In genomic region chr15:67545745-67546144, GRCm38 (mm10) we compare ENCODE assay signal across 27 mouse cellular contexts.
"Had no signal": no experiment of that assay in that cellular context is flagged by ENCODE, and none has a peak within 500 bp of the region (broad histone marks: within the 10 kb centered on the region; RNA-seq: fewer than 3 reads in every experiment).

No protein-coding gene starts in this region.

- H3K4me1 ChIP-seq: heart, embryonic 13.5 days; heart, embryonic 15.5 days; hindbrain, embryonic 13.5 days; hindbrain, embryonic 15.5 days; liver, embryonic 13.5 days had no signal

- H3K4me3 ChIP-seq: heart, adult 2 months; heart, embryonic 13.5 days; heart, embryonic 15.5 days; hindbrain, embryonic 13.5 days; hindbrain, embryonic 15.5 days; kidney, embryonic 15.5 days; left cerebral cortex, adult 2 months; limb, embryonic 10.5 days; limb, embryonic 12.5 days; liver, embryonic 13.5 days had no signal

- H3K27me3 ChIP-seq: heart, embryonic 13.5 days; heart, embryonic 15.5 days; hindbrain, embryonic 13.5 days; hindbrain, embryonic 15.5 days; kidney, embryonic 15.5 days; limb, embryonic 12.5 days; liver, embryonic 13.5 days had no signal

- H3K4me2 ChIP-seq: heart, embryonic 11.5 days; heart, embryonic 13.5 days; heart, embryonic 15.5 days; hindbrain, embryonic 13.5 days; hindbrain, embryonic 15.5 days; kidney, embryonic 15.5 days; limb, embryonic 12.5 days; liver, embryonic 11.5 days; liver, embryonic 13.5 days had no signal

- H3K9ac ChIP-seq: heart, embryonic 13.5 days; heart, embryonic 15.5 days; hindbrain, embryonic 13.5 days; hindbrain, embryonic 15.5 days; kidney, embryonic 15.5 days; limb, embryonic 12.5 days; liver, embryonic 13.5 days had no signal

- H3K9me3 ChIP-seq: heart, embryonic 13.5 days; heart, embryonic 15.5 days; hindbrain, embryonic 13.5 days; hindbrain, embryonic 15.5 days; kidney, embryonic 15.5 days; limb, embryonic 10.5 days; limb, embryonic 12.5 days; liver, embryonic 13.5 days had no signal

- DNase-seq: gastrocnemius, postnatal 14 days; gastrocnemius, postnatal 36 days; heart, adult 11 months; heart, adult 2 months; heart, postnatal 14 days; heart, postnatal 36 days; kidney, adult 11 months; kidney, adult 2 months; kidney, adult 9 months; kidney, postnatal 14 days; kidney, postnatal 36 days; layer of hippocampus, adult 9-11 months; liver; liver, embryonic 13.5 days had no signal

- H3K36me3 ChIP-seq: heart, embryonic 13.5 days; heart, embryonic 15.5 days; hindbrain, embryonic 13.5 days; hindbrain, embryonic 15.5 days; kidney, embryonic 15.5 days; limb, embryonic 10.5 days; limb, embryonic 12.5 days; liver, embryonic 13.5 days had no signal

- H3K27ac ChIP-seq: heart, adult 2 months; heart, embryonic 13.5 days; heart, embryonic 15.5 days; hindbrain, embryonic 13.5 days; hindbrain, embryonic 15.5 days; hindbrain, postnatal 0 days; kidney, postnatal 0 days; left cerebral cortex, adult 2 months; limb, embryonic 10.5 days; limb, embryonic 12.5 days; liver, embryonic 13.5 days had no signal

- ATAC-seq: hindbrain, postnatal 0 days; intestine, embryonic 16.5 days had no signal
